Mouse (Mus musculus) G1E (cell line): ENCODE results near the gene Ncbp1. TPM values are rescaled to one million over a fixed set of nuclear protein-coding genes. Genes with fewer than 3 reads are reported as not detected.

Experiments
- ATAC-seq: 2 replicates; pipeline ENCODE4 v1.8.0; 2016; ENCODE audit warnings: mild to moderate bottlenecking; ENCODE audit not compliant: insufficient number of reproducible peaks, poor library complexity, low FRiP score, severe bottlenecking; ENCODE audit errors: extremely low read depth
- DNase-seq: peaks from one replicate; pipeline ENCODE4 v3.0.0; 2012; ENCODE audit warnings: low spot score
- H3K27me3 ChIP-seq: 2 replicates; pipeline ENCODE4 v1.6.1; 2012; ENCODE audit warnings: mild to moderate bottlenecking, low read length, inconsistent platforms; ENCODE audit not compliant: insufficient read depth
- H3K36me3 ChIP-seq: replicated peaks from 2 replicates; pipeline ENCODE3; 2012; ENCODE audit warnings: mild to moderate bottlenecking, inconsistent platforms
- H3K4me1 ChIP-seq: 2 replicates; pipeline ENCODE4 v1.6.1; 2012; ENCODE audit warnings: low read depth, low read length, inconsistent platforms, mixed read lengths; ENCODE audit not compliant: insufficient read depth
- H3K4me3 ChIP-seq: 2 replicates; pipeline ENCODE4 v1.5.1; 2012; ENCODE audit warnings: low read depth, mild to moderate bottlenecking, inconsistent platforms, low read length, moderate library complexity, mixed read lengths
- H3K9me3 ChIP-seq: replicated peaks from 2 replicates; pipeline ENCODE4 v1.6.1; 2012; ENCODE audit warnings: inconsistent platforms
- CTCF ChIP-seq: IDR thresholded peaks from 2 replicates; pipeline ENCODE4 v1.5.1; 2012; ENCODE audit warnings: low read depth, low read length, inconsistent platforms, mixed read lengths
- GATA1 ChIP-seq: IDR thresholded peaks from 2 replicates; pipeline ENCODE4 v1.6.1; 2012; ENCODE audit warnings: borderline replicate concordance, low read length, inconsistent platforms, mixed read lengths
- GATA2 ChIP-seq: IDR thresholded peaks from 2 replicates; pipeline ENCODE4 v1.6.1; 2012; ENCODE audit warnings: low read depth, low read length, inconsistent platforms, borderline replicate concordance
- POLR2AphosphoS5 ChIP-seq: IDR thresholded peaks from 2 replicates; pipeline ENCODE4 v1.6.1; 2012; ENCODE audit warnings: low read depth, low read length, inconsistent platforms; ENCODE audit not compliant: insufficient replicate concordance
- TAL1 ChIP-seq: conservative IDR thresholded peaks from 2 replicates; pipeline ENCODE4 v1.6.1; 2012; ENCODE audit warnings: low read depth, low read length, inconsistent platforms, mixed read lengths
- polyA plus RNA-seq: library from polyadenylated mRNA; stranded (reverse); fragments of >175 nt; gene quantifications from 2 replicates; pipeline ENCODE4 v1.2.3, GENCODE M21; 2012
- total RNA-seq, 2 experiments: library from RNA; stranded (forward) in 1 of 2; stranded (reverse) in 1 of 2; fragments of 200-1000 nt in 1 of 2; fragments of >200 nt in 1 of 2; fragmentation: Nextera tagmentation in 1 of 2; gene quantifications; 2 replicates each; pipeline ENCODE4 v1.2.3; 2014 to 2017

Gene Ncbp1
- 103 and 109 TPM in 2 replicates for total RNA-seq (2014; fragmentation: Nextera tagmentation)
- total RNA-seq (2017): 119 and 130 TPM in 2 replicates
- polyA plus RNA-seq: 12.2 and 17.6 TPM in 2 replicates

GRCm38 (mm10) chr4:46138287-46139222 is at the start of gene Ncbp1, which contains the start of gene Tstd2:
Gene Ncbp1, plus strand, starts transcription at chr4:46138613.
Gene Tstd2, minus strand, starts transcription at chr4:46138694.
- ATAC-seq (peak; percentile 58; the same call in 1 of the 2 replicates), DNase-seq (peak; percentile 87)
- TF ChIP-seq CTCF (no peak), TAL1 (no peak), POLR2AphosphoS5 (no peak), GATA1 (no peak), GATA2 (no peak)
- Histone ChIP-seq H3K9me3 (no peaks in the 10 kb centered on the region), H3K4me1 (peaks cover 32% of the 10 kb centered on the region), H3K4me3 (peak within 1 kb of the TSS; percentile 96), H3K27me3 (no peaks in the 10 kb centered on the region), H3K36me3 (peaks cover 50% of the 10 kb centered on the region)

- DNase-seq: no peak
- TF ChIP-seq POLR2AphosphoS5 (no peak), GATA2 (no peak), GATA1 (no peak), CTCF (no peak), TAL1 (no peak)
- H3K9me3 ChIP-seq: no peaks in the 10 kb centered on the region
- no peaks in the 10 kb centered on the region for H3K4me1 ChIP-seq
- H3K27me3 ChIP-seq: no peaks in the 10 kb centered on the region
- ATAC-seq: no peak
- H3K4me3 ChIP-seq: no peak overlapping the region
- no peaks in the 10 kb centered on the region for H3K36me3 ChIP-seq
Observed at GRCm38 (mm10) chr4:46089524-46090125, 48.8 kb upstream of the Ncbp1 start.

- ATAC-seq (no peak), DNase-seq (no peak)
- no peaks in the 10 kb centered on the region for H3K27me3 ChIP-seq
- H3K9me3 ChIP-seq: no peaks in the 10 kb centered on the region
- H3K4me3 ChIP-seq: no peak overlapping the region
- TF ChIP-seq POLR2AphosphoS5 (no peak), GATA2 (no peak), TAL1 (no peak), CTCF (no peak), GATA1 (no peak)
- H3K4me1 ChIP-seq: no peaks in the 10 kb centered on the region
- H3K36me3 ChIP-seq: no peaks in the 10 kb centered on the region
Observed at GRCm38 (mm10) chr4:46092429-46093076, 45.9 kb upstream of the Ncbp1 start.

GRCm38 (mm10) chr4:46094916-46095825 is 43.2 kb upstream of the Ncbp1 start:
- Histone ChIP-seq H3K4me3 (no peak overlapping the region), H3K36me3 (no peaks in the 10 kb centered on the region), H3K4me1 (no peaks in the 10 kb centered on the region), H3K27me3 (no peaks in the 10 kb centered on the region), H3K9me3 (no peaks in the 10 kb centered on the region)
- ATAC-seq: no peak
- DNase-seq: no peak
- TF ChIP-seq CTCF (no peak), TAL1 (no peak), GATA2 (no peak), GATA1 (no peak)

- DNase-seq: no peak
- no peak for ATAC-seq
- Histone ChIP-seq H3K4me3 (no peak overlapping the region), H3K36me3 (no peaks in the 10 kb centered on the region), H3K4me1 (no peaks in the 10 kb centered on the region), H3K27me3 (no peaks in the 10 kb centered on the region), H3K9me3 (no peaks in the 10 kb centered on the region)
- TF ChIP-seq GATA1: no peak
- no peak for TF ChIP-seq POLR2AphosphoS5
- TF ChIP-seq GATA2: no peak
- no peak for TF ChIP-seq CTCF
- no peak for TF ChIP-seq TAL1
Observed at GRCm38 (mm10) chr4:46095826-46096159, 42.6 kb upstream of the Ncbp1 start.
